Mouse (Mus musculus) kidney, adult 2 months (tissue): Measurements from ENCODE around the gene Olfr1233. TPM values are rescaled to one million over a fixed set of nuclear protein-coding genes. Genes with fewer than 3 reads are reported as not detected.

Source experiments
- DNase-seq: peaks from one replicate; pipeline ENCODE4 v3.0.0; 2021
- H3K27ac ChIP-seq: fragments of 200-500 bp; 2 replicates; pipeline ENCODE4 v1.5.1; 2012; ENCODE audit warnings: low read depth, low read length, control low read depth, inconsistent platforms; ENCODE audit not compliant: insufficient read depth
- H3K27me3 ChIP-seq: fragments of 200-500 bp; replicated peaks from 2 replicates; pipeline ENCODE4 v1.6.1; 2012; ENCODE audit warnings: mild to moderate bottlenecking, moderate library complexity, low read length, inconsistent platforms; ENCODE audit not compliant: control insufficient read depth, insufficient read depth
- H3K36me3 ChIP-seq: fragments of 200-500 bp; 2 replicates; pipeline ENCODE4 v1.6.1; 2012; ENCODE audit warnings: mild to moderate bottlenecking, moderate library complexity, low read length, inconsistent platforms; ENCODE audit not compliant: control insufficient read depth, insufficient read depth
- H3K4me1 ChIP-seq: fragments of 200-500 bp; 2 replicates; pipeline ENCODE4 v1.6.1; 2011; ENCODE audit warnings: low read length; ENCODE audit not compliant: control insufficient read depth, insufficient read depth
- H3K4me3 ChIP-seq: fragments of 200-500 bp; 2 replicates; pipeline ENCODE4 v1.5.1; 2011; ENCODE audit warnings: mild to moderate bottlenecking, low read depth, low read length, control low read depth; ENCODE audit not compliant: insufficient read depth
- CTCF ChIP-seq: fragments of 200-500 bp; conservative IDR thresholded peaks from 2 replicates; pipeline ENCODE4 v1.5.1; 2011; ENCODE audit warnings: low read depth, mild to moderate bottlenecking, control low read depth, low read length, moderate library complexity, mixed read lengths; ENCODE audit not compliant: insufficient read depth, insufficient read length
- POLR2A ChIP-seq: fragments of 200-500 bp; IDR thresholded peaks from one replicate; pipeline ENCODE4 v1.6.1; 2011; ENCODE audit warnings: low read depth, low read length, control low read depth
- WGBS: fragments of 180-500 bp; shearing (Covaris S2); methylation state at CpG from one replicate; pipeline ENCODE4 v1.1.7; 2018; 5-methylcytosine and 5-hydroxymethylcytosine counted together
- polyA plus RNA-seq: library from polyadenylated mRNA; depleted of rRNA; stranded (reverse); fragments of >200 nt; gene quantifications from 2 replicates; pipeline ENCODE4 v1.2.3, GENCODE M21; 2012; rRNA removed

Olfr1233 gene
- polyA plus RNA-seq = not detected in 2 replicates

DNA sequence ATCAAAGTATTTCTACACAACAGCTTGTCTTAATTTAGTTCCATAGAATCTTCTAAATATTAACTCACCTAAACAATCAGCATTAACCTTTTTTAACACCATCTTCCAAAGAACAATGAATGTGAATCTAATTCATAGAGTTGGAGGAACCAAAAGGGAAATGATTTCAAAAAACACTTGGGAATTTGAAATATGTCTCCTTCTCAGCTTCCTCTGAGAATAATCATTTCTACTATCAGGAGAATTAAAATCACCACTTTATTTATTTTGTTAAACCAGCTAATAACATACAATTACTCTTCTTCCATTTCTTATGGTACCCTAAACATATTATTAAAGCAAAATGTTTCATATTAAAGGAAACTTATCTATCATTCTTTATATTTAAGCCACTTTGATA is at the start of gene Olfr1233:
Gene Olfr1233, minus strand, starts transcription at position 101 of the 400 bp plus-strand sequence.
- H3K36me3 ChIP-seq = no peaks in the 10 kb centered on the region
- H3K4me3 ChIP-seq = no peak within 1 kb of the TSS
- no peaks in the 10 kb centered on the region for H3K4me1 ChIP-seq
- TF ChIP-seq POLR2A (no peak), CTCF (no peak)
- no peak within 1 kb of the TSS for H3K27ac ChIP-seq
- no peak for DNase-seq
- H3K27me3 ChIP-seq = no peaks in the 10 kb centered on the region

DNA sequence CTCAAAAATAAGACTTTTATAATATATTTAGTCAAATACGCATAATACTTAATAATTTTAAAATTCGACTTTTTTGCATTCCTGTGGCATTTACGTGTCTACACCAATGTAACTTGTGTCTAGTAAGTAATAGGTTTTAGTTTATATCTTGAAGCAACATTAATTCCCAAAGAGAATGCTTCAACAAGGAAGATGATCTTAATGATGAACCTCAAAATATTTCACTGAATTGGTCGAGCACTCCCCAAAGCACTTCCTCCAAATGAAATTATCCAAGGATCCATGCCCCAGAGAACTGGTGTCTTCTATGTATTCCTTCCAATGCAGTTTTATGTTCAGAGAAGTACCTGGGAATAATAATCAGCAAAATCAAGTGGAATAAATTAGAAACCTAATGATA is 22.6 kb upstream of the Olfr1233 start, which contains the start of gene Olfr1234:
Gene Olfr1234, minus strand, starts transcription at position 101 of the 400 bp plus-strand sequence.
- H3K27me3 ChIP-seq = no peaks in the 10 kb centered on the region
- DNase-seq = no peak
- H3K36me3 ChIP-seq = no peaks in the 10 kb centered on the region
- no peaks in the 10 kb centered on the region for H3K4me1 ChIP-seq
- WGBS = 83% methylated on average over 4 of the region's 4 CpGs
- no peak for TF ChIP-seq CTCF
- no peak for TF ChIP-seq POLR2A
- no peak within 1 kb of the TSS for H3K27ac ChIP-seq
- H3K4me3 ChIP-seq = no peak within 1 kb of the TSS

- Histone ChIP-seq H3K27me3 (no peaks in the 10 kb centered on the region), H3K36me3 (no peaks in the 10 kb centered on the region), H3K4me1 (no peaks in the 10 kb centered on the region), H3K4me3 (no peak within 1 kb of the TSS), H3K27ac (no peak within 1 kb of the TSS)
- no peak for DNase-seq
- TF ChIP-seq CTCF (no peak), POLR2A (no peak)
Measured at GRCm38 (mm10) chr2:89329575-89329974, 12.6 kb downstream of the Olfr1233 start, which contains the start of gene Olfr1232. Gene Olfr1232 (minus strand): TSS chr2:89329675.

DNA sequence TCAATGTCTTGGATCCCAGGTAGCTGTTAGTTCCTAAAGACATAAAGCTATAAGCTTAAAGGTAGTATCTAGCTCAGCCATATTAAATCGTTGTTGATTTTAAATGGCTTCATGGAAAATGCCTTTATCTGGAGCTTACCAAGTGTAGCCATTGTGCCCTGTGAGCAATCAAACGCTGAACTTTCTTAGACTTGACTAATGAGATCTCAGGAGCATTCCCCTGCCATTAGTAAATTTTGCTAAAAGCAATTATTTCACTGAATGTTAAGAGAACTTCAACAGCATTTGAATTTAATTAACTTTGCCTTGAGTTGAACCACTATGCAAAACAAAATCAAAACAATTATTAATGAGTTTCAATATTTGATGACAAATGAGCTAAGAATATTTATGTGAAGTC is 35.2 kb downstream of the Olfr1233 start, which contains the start of gene Olfr1231:
Gene Olfr1231, minus strand, starts transcription at position 101 of the 400 bp plus-strand sequence.
- H3K4me3 ChIP-seq = no peak within 1 kb of the TSS
- no peaks in the 10 kb centered on the region for H3K36me3 ChIP-seq
- H3K27ac ChIP-seq = no peak within 1 kb of the TSS
- H3K27me3 ChIP-seq = no peaks in the 10 kb centered on the region
- 63% methylated on average over 2 of the region's 2 CpGs for WGBS
- H3K4me1 ChIP-seq = no peaks in the 10 kb centered on the region
- no peak for DNase-seq
- TF ChIP-seq POLR2A = no peak
- no peak for TF ChIP-seq CTCF

GRCm38 (mm10) chr2:89297168-89297567 is 45.0 kb downstream of the Olfr1233 start, which contains the start of gene Olfr1230:
Gene Olfr1230 (minus strand): TSS chr2:89297268.
- Histone ChIP-seq H3K4me1 (no peaks in the 10 kb centered on the region), H3K27me3 (no peaks in the 10 kb centered on the region), H3K27ac (no peak within 1 kb of the TSS), H3K36me3 (no peaks in the 10 kb centered on the region), H3K4me3 (no peak within 1 kb of the TSS)
- no peak for DNase-seq
- TF ChIP-seq CTCF = no peak
- no peak for TF ChIP-seq POLR2A
- 84% methylated on average over 1 of the region's 1 CpGs for WGBS

GRCm38 (mm10) chr2:89287914-89288313 is 54.3 kb downstream of the Olfr1233 start, which contains the start of gene Olfr1229:
Gene Olfr1229 (minus strand): TSS chr2:89288014.
- Histone ChIP-seq H3K36me3 (no peaks in the 10 kb centered on the region), H3K27ac (no peak within 1 kb of the TSS), H3K4me3 (no peak within 1 kb of the TSS), H3K4me1 (no peaks in the 10 kb centered on the region), H3K27me3 (no peaks in the 10 kb centered on the region)
- no peak for DNase-seq
- no peak for TF ChIP-seq POLR2A
- no peak for TF ChIP-seq CTCF
- WGBS = 73% methylated on average over 2 of the region's 2 CpGs

Other genes starting within 250 kb of the Olfr1233 start
- not detected in 2 replicates for gene Olfr1220, start 235.6 kb downstream of the Olfr1233 start, polyA plus RNA-seq
- not detected in 2 replicates for gene Olfr1221, start 225.1 kb downstream of the Olfr1233 start, polyA plus RNA-seq
- gene Olfr1222, start 209.3 kb downstream of the Olfr1233 start, polyA plus RNA-seq = not detected in 2 replicates
- not detected in 2 replicates for gene Olfr1223, start 190.8 kb downstream of the Olfr1233 start, polyA plus RNA-seq
- not detected in 2 replicates for gene Olfr1224-ps1, start 178.3 kb downstream of the Olfr1233 start, polyA plus RNA-seq
- gene Olfr1225, start 167.7 kb downstream of the Olfr1233 start, polyA plus RNA-seq = not detected in 2 replicates
- not detected in 2 replicates for gene Olfr1226, start 142.3 kb downstream of the Olfr1233 start, polyA plus RNA-seq
- not detected in 2 replicates for gene Olfr1228, start 88.3 kb downstream of the Olfr1233 start, polyA plus RNA-seq
- not detected in 2 replicates for gene Olfr1229, start 54.4 kb downstream of the Olfr1233 start, polyA plus RNA-seq
- gene Olfr1230, start 45.1 kb downstream of the Olfr1233 start, polyA plus RNA-seq = not detected in 2 replicates
- gene Olfr1231, start 35.3 kb downstream of the Olfr1233 start, polyA plus RNA-seq = not detected in 2 replicates
- not detected in 2 replicates for gene Olfr1232, start 12.7 kb downstream of the Olfr1233 start, polyA plus RNA-seq
- gene Olfr1234, start 22.5 kb upstream of the Olfr1233 start, polyA plus RNA-seq = not detected in 2 replicates
- gene Olfr1238, start 67.3 kb upstream of the Olfr1233 start, polyA plus RNA-seq = not detected in 2 replicates
- not detected in 2 replicates for gene Olfr1239, start 78.0 kb upstream of the Olfr1233 start, polyA plus RNA-seq
- gene Olfr1240, start 100.6 kb upstream of the Olfr1233 start, polyA plus RNA-seq = not detected in 2 replicates
- not detected in 2 replicates for gene Olfr1241, start 144.7 kb upstream of the Olfr1233 start, polyA plus RNA-seq
- not detected in 2 replicates for gene Olfr1242, start 155.9 kb upstream of the Olfr1233 start, polyA plus RNA-seq
- not detected in 2 replicates for gene Olfr1243, start 189.1 kb upstream of the Olfr1233 start, polyA plus RNA-seq
- not detected in 2 replicates for gene Olfr1245, start 236.0 kb upstream of the Olfr1233 start, polyA plus RNA-seq